Comparison of ENCODE assay signal across 11 mouse cellular contexts in the genomic region with DNA sequence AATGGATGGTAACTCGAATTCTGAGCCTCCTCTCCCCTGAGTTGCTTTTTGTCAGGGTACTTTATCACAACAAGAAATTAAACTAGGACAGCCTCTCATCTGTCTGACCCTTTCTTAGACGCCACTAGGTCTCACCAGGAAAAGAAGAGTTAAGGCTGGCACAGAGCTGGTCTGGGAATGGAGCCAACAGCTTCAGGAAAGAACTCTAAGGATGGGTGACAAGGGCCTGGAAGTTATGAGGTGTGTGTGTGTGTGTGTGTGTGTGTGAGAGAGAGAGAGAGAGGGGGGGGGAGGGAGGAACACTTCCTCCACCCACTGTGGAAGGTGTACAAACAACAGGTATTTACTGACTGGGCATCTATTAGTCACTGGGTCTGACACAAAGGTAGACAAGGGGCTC.
A peak's percentile ranks its signal among the peaks of the same experiment; 100 is the strongest.
DNase-seq lines count a peak whose midpoint lies in the region; TF ChIP-seq lines count a peak whose summit lies in the region.
"Had no signal": no experiment of that assay in that cellular context is flagged by ENCODE, and none has a peak within 500 bp of the region (broad histone marks: within the 10 kb centered on the region; RNA-seq: fewer than 3 reads in every experiment).

No protein-coding gene starts in this region.

- H3K4me1 ChIP-seq in heart, embryonic 10.5 days = peaks cover 67% of the 10 kb centered on the region
- H3K4me1 ChIP-seq in lung, adult 2 months (ENCODE audit: control insufficient read depth, insufficient read depth, low read length) = peaks cover 3% of the 10 kb centered on the region; the same call in 1 of the 2 replicates

- TF ChIP-seq CTCF in lung, adult 2 months (IDR thresholded peaks at IDR 0.05; ENCODE audit: insufficient read depth, low read length) = no peak

- intact Hi-C loops in heart, postnatal 25 days (cut with DNase I) = no loop called here
- intact Hi-C loops in heart, postnatal 10 days (cut with DNase I) = no loop called here

- no peak for TF ChIP-seq POLR2A in lung, adult 2 months (IDR thresholded peaks at IDR 0.05; ENCODE audit: borderline replicate concordance, extremely low read depth, low read depth, low read length)

- 57% methylated on average over 2 of the region's 2 CpGs for WGBS in heart, embryonic 10.5 days
- WGBS in lung, adult 2 months = 26% methylated on average over 2 of the region's 2 CpGs

- no peaks in the 10 kb centered on the region for H3K9me3 ChIP-seq in heart, embryonic 10.5 days
- H3K9me3 ChIP-seq: limb, embryonic 12.5 days; midbrain, embryonic 15.5 days had no signal

- H3K27me3 ChIP-seq in heart, embryonic 10.5 days (ENCODE audit: insufficient read depth, poor library complexity, severe bottlenecking) = no peaks in the 10 kb centered on the region
- H3K27me3 ChIP-seq: limb, embryonic 12.5 days; midbrain, embryonic 15.5 days had no signal

- H3K27ac ChIP-seq in heart, embryonic 10.5 days = peak overlapping the region; percentile 23; the same call in 1 of the 2 replicates
- H3K27ac ChIP-seq: midbrain, embryonic 15.5 days had no signal

- H3K36me3 ChIP-seq in heart, embryonic 10.5 days = peaks cover 21% of the 10 kb centered on the region
- H3K36me3 ChIP-seq: limb, embryonic 12.5 days; midbrain, embryonic 15.5 days had no signal

- DNase-seq in heart, embryonic 10.5 days (ENCODE audit: low spot score) = no peak
- no peak for DNase-seq in heart, postnatal 25 days (ENCODE audit: low spot score)
- DNase-seq in lung, adult 18-20 months = peak; percentile 12 to 46
- no peak for DNase-seq in lung, adult 2 months
- DNase-seq in heart, postnatal 10 days = peak; percentile 60
- peak; percentile 71 to 73 for DNase-seq in lung, postnatal 4 days
- DNase-seq in layer of hippocampus, adult 11-12 months (ENCODE audit: low spot score) = no peak
- DNase-seq in layer of hippocampus, adult 18-20 months (ENCODE audit: low spot score in 2 of 2) = no peak
- DNase-seq: gastrocnemius, postnatal 36 days had no signal

- no peak overlapping the region for H3K4me3 ChIP-seq in heart, embryonic 10.5 days
- no peak overlapping the region for H3K4me3 ChIP-seq in lung, adult 2 months (replicated peaks; ENCODE audit: extremely low read depth, low read depth, low read length)
- H3K4me3 ChIP-seq: limb, embryonic 12.5 days; midbrain, embryonic 15.5 days had no signal

Comparison
In these comparisons a context has a peak if more than half of its experiments do, and no peak if none do; other contexts are left out.
1. DNase-seq: peak in lung, adult 18-20 months (2 of 2), heart, postnatal 10 days (2 of 2) and lung, postnatal 4 days (2 of 2); none in heart, embryonic 10.5 days (single experiment), heart, postnatal 25 days (single experiment), lung, adult 2 months (single experiment), layer of hippocampus, adult 11-12 months (single experiment) and layer of hippocampus, adult 18-20 months (0 of 2).